Mouse (Mus musculus) CH12.LX (cell line): ENCODE results near the gene Hnf1a.

ENCODE experiments used
- CTCF ChIP-seq, 2 experiments: IDR thresholded peaks in 1 of 2; conservative IDR thresholded peaks in 1 of 2; 2 replicates each; pipeline ENCODE4 v1.5.1; 2011 to 2012; ENCODE audit warnings: low read depth in 2 of 2, low read length in 2 of 2, improper control_type of control experiment in 1 of 2, inconsistent platforms in 1 of 2, mild to moderate bottlenecking in 1 of 2, moderate library complexity in 1 of 2
- EP300 ChIP-seq: IDR thresholded peaks from 2 replicates; pipeline ENCODE4 v1.6.1; 2011; ENCODE audit warnings: low read length, improper control_type of control experiment
- ETS1 ChIP-seq: conservative IDR thresholded peaks from 2 replicates; pipeline ENCODE4 v1.6.1; 2012; ENCODE audit warnings: low read depth, mild to moderate bottlenecking, inconsistent platforms, low read length, improper control_type of control experiment, moderate library complexity
- KAT2A ChIP-seq: IDR thresholded peaks from 2 replicates; pipeline ENCODE4 v1.6.1; 2012; ENCODE audit warnings: low read length, improper control_type of control experiment, inconsistent platforms; ENCODE audit not compliant: insufficient replicate concordance
- MAX ChIP-seq: IDR thresholded peaks from 2 replicates; pipeline ENCODE4 v1.6.1; 2011; ENCODE audit warnings: low read length, improper control_type of control experiment
- MXI1 ChIP-seq: IDR thresholded peaks from 2 replicates; pipeline ENCODE4 v1.6.1; 2011; ENCODE audit warnings: mild to moderate bottlenecking, low read depth, low read length, improper control_type of control experiment
- NELFE ChIP-seq: IDR thresholded peaks from 2 replicates; pipeline ENCODE4 v1.6.1; 2011; ENCODE audit warnings: low read depth, low read length, improper control_type of control experiment
- NRF1 ChIP-seq: IDR thresholded peaks from 2 replicates; pipeline ENCODE4 v1.6.1; 2014; ENCODE audit warnings: low read depth, mild to moderate bottlenecking, inconsistent platforms, low read length, improper control_type of control experiment, moderate library complexity
- POLR2A ChIP-seq: IDR thresholded peaks from 2 replicates; pipeline ENCODE4 v1.6.1; 2011; ENCODE audit warnings: low read depth, mild to moderate bottlenecking, improper control_type of control experiment, low read length
- RCOR1 ChIP-seq: conservative IDR thresholded peaks from 2 replicates; pipeline ENCODE4 v1.6.1; 2012; ENCODE audit warnings: low read depth, mild to moderate bottlenecking, inconsistent platforms, low read length, improper control_type of control experiment
- ZC3H11A ChIP-seq: IDR thresholded peaks from 2 replicates; pipeline ENCODE4 v1.6.1; 2012; ENCODE audit warnings: low read depth, mild to moderate bottlenecking, inconsistent platforms, low read length, improper control_type of control experiment

- TF ChIP-seq CTCF (conservative IDR thresholded peaks at IDR 0.05 in 1 of 2, IDR thresholded peaks at IDR 0.05 in 1 of 2; ENCODE audit: low read depth in 2 of 2, low read length in 2 of 2) (no peak), POLR2A (no peak), KAT2A (no peak), MAX (no peak), MXI1 (no peak), EP300 (no peak), NELFE (no peak), NRF1 (no peak), RCOR1 (no peak), ETS1 (no peak), ZC3H11A (no peak)
Observed at GRCm38 (mm10) chr5:114908598-114909305, 62.1 kb downstream of the Hnf1a start.
